Mouse (Mus musculus) brown adipose tissue, adult 24 weeks (tissue): ENCODE data around the gene Ptpn7. TPM values are rescaled to one million over a fixed set of nuclear protein-coding genes. Genes with fewer than 3 reads are reported as not detected.

ENCODE experiments used
- H3K27ac ChIP-seq: fragments of 200-500 bp; replicated peaks from 2 replicates; pipeline ENCODE4 v1.5.1; 2012; ENCODE audit warnings: low read depth, mild to moderate bottlenecking, low read length
- H3K4me1 ChIP-seq: fragments of 200-500 bp; 2 replicates; pipeline ENCODE4 v1.6.1; 2012; ENCODE audit warnings: low read length, mixed read lengths; ENCODE audit not compliant: control insufficient read depth, insufficient read depth, insufficient read length
- H3K4me3 ChIP-seq: fragments of 200-500 bp; 2 replicates; pipeline ENCODE4 v1.5.1; 2012; ENCODE audit warnings: low read depth, mild to moderate bottlenecking, low read length, moderate library complexity; ENCODE audit not compliant: insufficient read depth
- polyA plus RNA-seq: library from polyadenylated mRNA; stranded (reverse); fragments of >200 nt; gene quantifications from 2 replicates; pipeline ENCODE4 v1.2.4, GENCODE M21; 2012; ENCODE audit not compliant: missing spikeins, insufficient read depth, insufficient read length

The Ptpn7 gene
- polyA plus RNA-seq, 1 experiment = 0.79 TPM

DNA sequence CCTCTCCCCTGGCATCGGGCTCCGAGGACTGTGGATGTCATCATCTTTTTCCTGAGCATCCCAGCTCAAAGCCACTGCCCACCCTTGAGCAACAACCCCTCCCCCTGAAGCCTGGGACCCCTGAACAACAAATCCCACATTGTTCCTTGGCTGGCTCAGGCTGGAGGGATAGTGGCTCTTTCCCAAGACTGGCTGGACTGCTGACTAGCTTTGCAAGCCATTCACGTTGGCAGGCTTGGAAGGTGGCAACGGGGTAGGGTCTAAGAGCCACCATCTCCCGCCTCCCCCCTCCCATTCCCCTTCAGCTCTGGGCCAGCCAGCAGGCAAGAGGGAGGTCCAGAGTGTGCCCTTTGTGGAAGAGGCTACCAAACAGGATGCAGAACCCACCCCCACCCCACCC, 26.1 kb downstream of the Ptpn7 start:
- Histone ChIP-seq H3K4me1 (no peaks in the 10 kb centered on the region), H3K27ac (no peak overlapping the region), H3K4me3 (no peak overlapping the region)

GRCm38 (mm10) chr1:135159074-135159473, 26.6 kb downstream of the Ptpn7 start:
- Histone ChIP-seq H3K4me3 (no peak overlapping the region), H3K27ac (no peak overlapping the region), H3K4me1 (no peaks in the 10 kb centered on the region)

- no peak overlapping the region for H3K27ac ChIP-seq
- H3K4me1 ChIP-seq = no peaks in the 10 kb centered on the region
- no peak overlapping the region for H3K4me3 ChIP-seq
These were observed 27.1 kb downstream of the Ptpn7 start for GRCm38 (mm10) chr1:135159556-135160123.

DNA sequence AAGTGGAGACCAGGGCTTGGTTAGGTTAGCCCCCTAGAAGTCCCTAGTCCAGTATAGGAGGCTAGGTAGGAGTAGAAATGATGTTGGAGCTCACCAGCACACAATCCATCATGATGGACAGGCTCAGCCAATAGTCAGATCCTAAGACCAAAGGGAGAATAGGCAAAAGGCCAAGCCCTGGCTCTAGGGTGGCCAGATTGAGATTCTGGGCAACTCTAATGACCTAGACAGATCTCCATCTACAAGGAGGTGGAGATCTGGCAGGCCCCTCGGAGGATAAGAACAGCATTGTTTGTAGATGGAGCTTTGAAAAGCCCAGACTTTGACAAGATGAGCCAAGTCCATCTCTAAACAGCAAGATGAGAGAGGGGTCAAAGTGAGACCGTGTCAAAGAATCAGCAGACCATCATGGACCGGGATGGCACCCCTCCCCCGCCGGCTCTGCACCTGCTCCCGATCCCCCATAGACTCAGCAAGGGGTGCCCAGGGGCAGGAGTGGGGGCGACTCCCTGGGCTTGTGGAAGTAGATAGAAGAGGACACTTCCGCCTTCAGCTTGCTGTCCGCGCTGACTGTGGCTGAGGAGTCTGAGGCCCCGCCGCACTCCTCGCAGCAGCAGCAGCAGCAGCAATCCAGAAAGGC, 28.0 kb downstream of the Ptpn7 start:
- Histone ChIP-seq H3K4me3 (no peak overlapping the region), H3K4me1 (no peaks in the 10 kb centered on the region), H3K27ac (no peak overlapping the region)

- Histone ChIP-seq H3K4me1 (no peaks in the 10 kb centered on the region), H3K27ac (no peak overlapping the region), H3K4me3 (no peak overlapping the region)
These were observed 30.2 kb downstream of the Ptpn7 start for GRCm38 (mm10) chr1:135162720-135163119.

DNA sequence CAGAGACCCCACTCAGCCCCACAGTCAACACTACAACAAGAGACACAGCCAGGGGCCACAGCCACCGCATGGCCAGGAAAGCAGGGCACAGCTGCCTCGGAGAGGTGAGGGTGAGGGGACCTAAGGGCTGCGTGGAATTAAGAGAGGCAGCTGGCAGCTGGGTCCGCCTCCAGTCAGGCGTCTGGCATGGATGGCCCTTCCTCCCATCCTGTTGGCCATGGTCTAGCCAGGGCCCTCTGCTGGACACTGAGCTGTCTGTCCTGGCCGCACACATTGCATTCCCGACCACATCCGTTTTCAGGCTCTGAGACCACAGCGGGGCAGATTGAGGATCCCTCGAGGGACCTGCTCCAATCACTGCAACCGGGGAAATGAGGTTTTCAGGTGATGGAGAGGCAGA, 34.9 kb downstream of the Ptpn7 start, which contains the start of gene Gpr37l1:
Gpr37l1 (minus strand) TSS at position 247 of the 400 bp plus-strand sequence.
- Histone ChIP-seq H3K4me1 (no peaks in the 10 kb centered on the region), H3K27ac (no peak within 1 kb of the TSS), H3K4me3 (no peak within 1 kb of the TSS)

DNA sequence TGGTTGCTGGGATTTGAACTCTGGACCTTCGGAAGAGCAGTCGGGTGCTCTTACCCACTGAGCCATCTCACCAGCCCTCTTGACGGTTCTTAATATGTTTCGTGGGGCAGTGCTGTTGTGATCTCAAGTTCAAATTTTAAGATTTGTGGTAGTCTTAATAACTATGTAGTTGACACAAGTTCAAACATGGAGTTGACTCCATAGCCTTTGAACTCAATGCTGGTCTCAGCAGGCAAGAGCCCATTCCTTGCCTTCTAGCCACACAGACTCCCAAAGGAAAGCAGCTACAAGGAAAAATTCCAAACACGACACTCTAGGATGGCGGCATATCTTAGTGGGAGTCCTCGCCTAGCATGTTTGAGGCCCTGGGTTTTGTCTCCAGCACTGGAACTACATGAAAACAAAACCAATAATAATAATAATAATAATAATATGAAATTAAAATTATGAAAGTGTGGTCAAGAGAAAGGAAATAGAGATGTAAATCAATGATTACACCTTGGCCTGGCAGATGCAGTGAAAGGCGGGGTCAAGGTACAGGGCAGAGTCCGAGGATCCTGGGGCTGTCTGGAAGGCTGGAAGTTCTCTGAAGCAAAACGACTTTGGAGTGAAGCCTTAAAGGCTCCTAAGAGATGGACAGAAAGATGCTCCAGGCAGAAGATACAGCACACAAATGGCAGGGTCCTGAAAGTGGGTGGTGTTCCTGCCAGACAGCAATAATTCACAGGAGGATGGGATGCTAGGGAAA, 36.1 kb downstream of the Ptpn7 start:
- H3K4me3 ChIP-seq = no peak overlapping the region
- H3K27ac ChIP-seq = no peak overlapping the region
- no peaks in the 10 kb centered on the region for H3K4me1 ChIP-seq

DNA sequence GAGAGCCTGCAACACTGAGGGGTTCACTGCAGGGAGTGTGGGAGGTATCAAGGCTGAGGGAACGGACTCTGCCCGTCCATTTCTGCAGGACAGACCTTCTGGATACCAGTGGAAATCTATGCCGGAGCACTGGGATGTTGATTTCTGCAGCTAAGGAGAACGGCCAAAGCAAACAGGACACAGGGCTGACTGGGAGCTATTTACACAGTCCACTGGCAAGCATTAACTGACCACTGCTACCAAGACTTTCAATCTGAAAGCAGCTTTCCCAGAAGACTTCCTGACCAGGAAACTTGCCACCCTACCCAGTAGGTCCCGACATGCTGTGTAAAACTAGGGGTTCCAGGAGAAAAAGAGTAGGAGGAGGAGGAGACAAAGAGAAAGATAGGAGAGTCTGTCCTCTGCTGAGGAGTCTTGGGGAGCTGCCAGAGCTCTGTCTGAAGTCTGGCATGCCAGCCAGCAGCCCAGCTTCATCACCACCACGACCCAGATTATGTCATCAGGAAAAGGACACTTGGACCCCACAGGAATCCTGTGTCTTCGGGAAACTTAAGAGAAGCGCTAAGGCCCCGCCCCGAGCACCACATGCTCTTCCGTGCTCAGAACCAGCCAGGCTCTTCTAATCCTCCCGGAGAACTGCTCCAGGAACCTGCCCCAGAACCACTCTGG, 37.2 kb downstream of the Ptpn7 start:
- Histone ChIP-seq H3K4me3 (no peak overlapping the region), H3K27ac (no peak overlapping the region), H3K4me1 (no peaks in the 10 kb centered on the region)

DNA sequence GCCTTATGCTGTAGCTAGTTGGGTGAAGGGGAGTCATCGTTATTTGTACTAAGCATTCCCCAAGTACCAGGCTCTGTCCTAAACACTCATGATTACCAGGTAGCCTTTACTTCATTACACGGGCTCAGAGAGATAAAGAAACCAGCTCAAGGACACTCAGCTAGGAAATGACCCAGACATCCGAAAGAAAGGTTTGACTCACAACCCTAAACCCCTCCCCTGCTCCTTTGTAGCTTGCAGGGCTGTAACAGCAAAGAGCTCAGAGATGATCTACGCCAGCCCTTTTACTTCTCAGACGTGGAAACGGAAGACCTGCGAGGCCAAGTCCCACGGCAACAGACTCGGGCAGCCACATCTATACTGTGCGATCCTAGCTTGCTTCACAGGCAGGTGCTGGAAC, 37.8 kb downstream of the Ptpn7 start:
- no peak overlapping the region for H3K27ac ChIP-seq
- H3K4me3 ChIP-seq = no peak overlapping the region
- no peaks in the 10 kb centered on the region for H3K4me1 ChIP-seq

GRCm38 (mm10) chr1:135171202-135171601, 38.7 kb downstream of the Ptpn7 start:
- no peak overlapping the region for H3K27ac ChIP-seq
- no peak overlapping the region for H3K4me3 ChIP-seq
- no peaks in the 10 kb centered on the region for H3K4me1 ChIP-seq

- Histone ChIP-seq H3K27ac (no peak overlapping the region), H3K4me3 (no peak overlapping the region), H3K4me1 (no peaks in the 10 kb centered on the region)
These were observed 39.5 kb downstream of the Ptpn7 start for GRCm38 (mm10) chr1:135171984-135172383.

GRCm38 (mm10) chr1:135173311-135173710, 40.8 kb downstream of the Ptpn7 start:
- no peak overlapping the region for H3K27ac ChIP-seq
- H3K4me3 ChIP-seq = no peak overlapping the region
- no peaks in the 10 kb centered on the region for H3K4me1 ChIP-seq

DNA sequence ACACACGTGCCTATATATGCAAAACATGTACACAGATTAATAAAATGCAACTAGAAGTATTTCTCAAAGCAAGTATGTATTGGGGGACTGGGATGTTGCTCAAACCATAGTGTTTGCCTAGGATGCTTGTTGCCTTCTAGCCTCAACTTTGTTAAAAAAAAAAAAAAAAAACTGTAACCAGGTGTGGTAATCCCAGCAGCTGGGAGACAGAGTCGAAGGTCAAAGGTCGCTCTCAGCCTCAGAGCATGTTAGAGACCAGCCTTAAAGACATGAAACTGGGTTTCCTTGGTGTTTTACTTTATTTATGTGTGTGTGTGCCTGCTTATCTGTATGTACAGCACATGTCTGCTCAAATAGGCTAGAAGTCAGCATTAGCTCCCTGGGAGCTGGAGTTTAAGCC, 42.7 kb downstream of the Ptpn7 start:
- no peak overlapping the region for H3K27ac ChIP-seq
- H3K4me1 ChIP-seq = no peaks in the 10 kb centered on the region

DNA sequence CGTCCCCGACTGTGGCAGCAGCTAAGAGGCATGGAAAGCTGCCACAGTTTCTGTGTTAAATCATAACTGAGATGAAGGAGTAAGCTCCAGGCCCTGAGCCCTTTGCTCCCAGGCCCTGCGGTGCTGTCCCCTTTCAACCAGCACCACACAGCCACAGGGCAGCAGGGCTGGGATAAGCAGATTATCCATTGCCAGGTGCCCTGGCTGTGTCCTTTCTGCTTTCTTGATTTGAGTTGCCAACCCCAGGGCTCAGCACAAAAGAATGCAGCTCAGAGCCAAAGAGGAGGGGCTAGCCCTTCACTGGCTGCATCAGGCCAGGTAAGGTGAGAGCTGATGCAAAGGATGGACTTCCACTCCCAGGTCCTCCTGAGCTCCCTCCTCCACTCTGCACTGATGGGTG, 45.2 kb downstream of the Ptpn7 start:
- H3K27ac ChIP-seq = no peak overlapping the region
- H3K4me1 ChIP-seq = no peaks in the 10 kb centered on the region
- H3K4me3 ChIP-seq = no peak overlapping the region

More for the DNA sequence above, 42.7 kb downstream of the Ptpn7 start:
- H3K4me3 ChIP-seq = no peak overlapping the region

DNA sequence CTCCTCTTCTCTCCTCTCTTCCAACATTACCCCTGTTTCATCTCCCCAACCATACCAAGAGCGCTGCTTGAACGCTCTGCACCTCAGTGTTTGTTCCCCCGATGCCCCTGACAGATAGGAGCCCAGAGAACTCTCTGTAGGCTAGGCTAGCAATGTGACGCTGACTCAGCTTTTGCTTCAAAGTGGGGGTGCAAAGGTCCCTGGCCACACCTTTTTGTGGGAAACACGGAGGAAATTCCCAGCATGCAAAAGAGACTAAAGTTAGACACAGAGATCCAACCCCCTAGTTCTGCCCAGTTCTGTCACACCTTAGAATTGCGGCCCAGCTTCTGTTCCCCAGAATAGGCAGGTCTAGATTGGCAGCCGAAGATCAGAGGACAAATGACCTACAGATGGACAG, 46.4 kb downstream of the Ptpn7 start:
- H3K4me1 ChIP-seq = no peaks in the 10 kb centered on the region
- no peak overlapping the region for H3K4me3 ChIP-seq
- no peak overlapping the region for H3K27ac ChIP-seq
